Mouse (Mus musculus) right cerebral cortex, postnatal 10 days (tissue): ENCODE results near the gene Anks1b.

Experiments
- DNase-seq, 2 experiments: peaks; one replicate each; pipeline ENCODE4 v3.0.0; 2021; ENCODE audit warnings: low spot score in 2 of 2

Anks1b gene

DNA sequence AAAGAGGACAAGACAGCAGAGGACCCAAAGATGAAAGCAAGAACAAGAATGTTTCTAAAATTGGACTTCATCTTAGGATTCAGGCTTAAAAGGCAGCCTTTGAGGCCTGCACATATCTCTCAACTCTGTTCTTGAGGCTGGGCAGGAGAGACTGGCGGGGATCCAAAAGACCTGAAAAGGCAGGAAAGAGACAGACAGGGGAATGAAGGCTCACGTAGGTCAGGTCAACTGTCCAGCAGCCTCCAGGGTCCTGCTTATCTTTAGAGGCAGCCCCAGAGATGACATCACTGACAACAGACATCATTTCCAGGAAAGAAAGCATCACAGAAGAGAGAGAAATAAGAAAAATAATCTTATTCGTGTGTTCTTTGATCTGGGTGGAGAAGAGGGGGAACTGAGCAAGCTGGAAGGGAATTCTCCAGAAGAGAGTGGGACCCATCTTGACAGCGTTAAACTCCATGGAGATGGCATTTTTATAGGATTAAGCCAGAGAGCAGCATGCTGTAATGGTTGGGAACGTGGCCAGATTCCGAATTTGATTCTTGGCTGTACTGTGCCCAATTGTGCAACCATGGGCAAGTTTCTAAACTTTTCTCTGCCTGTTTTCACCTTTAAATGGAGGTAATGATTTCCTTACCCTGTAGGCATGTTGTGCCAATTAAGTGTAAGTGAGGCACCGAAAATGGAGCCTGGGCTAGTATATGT, 784.3 kb downstream of the Anks1b start:
- DNase-seq: peak; percentile 59 to 64

DNA sequence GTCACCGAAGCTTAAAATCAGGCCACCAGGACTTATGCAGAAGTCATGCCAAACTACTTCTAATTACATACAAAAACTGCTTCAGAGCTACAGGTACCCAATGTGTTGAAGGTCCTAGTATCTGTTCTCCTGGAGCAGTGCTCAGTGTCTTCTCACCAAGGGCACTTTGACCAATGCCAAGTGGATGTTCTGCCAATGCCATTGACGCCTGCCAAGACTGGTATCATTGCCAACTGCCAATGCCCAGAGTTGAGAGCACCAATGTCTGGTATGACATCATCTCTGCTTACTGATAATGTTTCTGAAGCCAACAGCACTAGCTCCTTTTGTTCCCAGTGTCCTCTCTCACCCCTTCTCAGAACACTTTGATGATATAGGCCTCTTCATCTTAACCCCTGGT, 793.4 kb downstream of the Anks1b start:
- DNase-seq: peak; percentile 58 to 61

DNA sequence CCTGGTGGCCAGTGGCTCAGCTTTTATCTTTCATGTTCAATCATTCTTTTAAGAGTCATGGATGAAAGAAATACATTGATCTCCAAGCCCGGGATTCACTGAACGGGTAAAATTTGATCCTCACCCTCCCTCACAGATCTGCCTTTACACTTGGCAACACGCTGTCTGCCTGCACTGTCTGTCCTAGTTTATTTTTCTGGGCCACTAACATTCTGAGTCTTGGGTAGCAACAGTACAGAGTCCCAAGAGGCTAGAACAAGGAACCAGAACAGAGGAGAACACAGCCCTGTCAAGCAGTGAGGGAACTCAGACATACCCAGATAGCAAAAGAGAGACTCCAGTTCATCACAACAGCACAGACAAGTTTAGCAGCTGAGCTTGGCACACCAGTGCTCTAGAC, 797.0 kb downstream of the Anks1b start:
- no peak for DNase-seq

DNA sequence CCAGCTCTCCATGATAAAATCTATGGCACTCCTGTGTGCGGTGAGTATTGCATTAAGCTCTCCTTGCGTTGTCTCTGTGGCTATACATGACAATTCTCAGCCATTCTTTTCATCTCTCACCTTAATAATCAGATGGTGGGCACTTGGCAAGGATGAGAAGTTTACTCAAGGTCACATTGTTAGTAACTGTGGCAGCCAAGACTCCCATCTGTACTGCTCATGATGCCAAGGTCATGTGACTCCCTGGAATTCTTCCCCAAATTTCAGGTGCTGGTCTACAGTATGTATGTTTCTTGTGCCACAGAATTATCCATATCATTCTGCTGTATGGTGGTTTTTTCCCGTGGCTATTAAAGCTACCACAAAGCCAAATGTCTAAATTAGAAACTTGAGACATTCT, 798.8 kb downstream of the Anks1b start:
- peak in 1 of 2 experiments; percentile 17 for DNase-seq

DNA sequence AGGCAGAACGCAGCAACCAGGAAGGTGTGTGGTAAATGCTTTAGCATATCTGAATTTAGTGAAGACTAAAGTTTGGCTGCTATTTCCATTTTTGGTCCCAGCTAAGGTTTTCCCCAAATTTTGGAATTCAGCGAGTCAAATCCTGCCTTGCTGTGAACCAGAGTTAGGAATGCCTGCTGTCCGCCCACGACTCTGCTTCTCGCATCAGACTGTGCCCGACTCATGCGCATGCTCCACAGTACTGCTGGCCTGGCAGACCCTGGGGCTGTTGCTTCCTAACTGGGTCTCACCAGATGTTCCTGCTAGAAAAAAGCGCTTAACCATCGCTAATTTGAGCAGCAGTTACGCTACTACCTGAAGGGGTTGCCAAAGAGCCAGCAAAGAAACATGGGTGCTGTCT, 801.1 kb downstream of the Anks1b start:
- peak; percentile 79 to 92 for DNase-seq

DNA sequence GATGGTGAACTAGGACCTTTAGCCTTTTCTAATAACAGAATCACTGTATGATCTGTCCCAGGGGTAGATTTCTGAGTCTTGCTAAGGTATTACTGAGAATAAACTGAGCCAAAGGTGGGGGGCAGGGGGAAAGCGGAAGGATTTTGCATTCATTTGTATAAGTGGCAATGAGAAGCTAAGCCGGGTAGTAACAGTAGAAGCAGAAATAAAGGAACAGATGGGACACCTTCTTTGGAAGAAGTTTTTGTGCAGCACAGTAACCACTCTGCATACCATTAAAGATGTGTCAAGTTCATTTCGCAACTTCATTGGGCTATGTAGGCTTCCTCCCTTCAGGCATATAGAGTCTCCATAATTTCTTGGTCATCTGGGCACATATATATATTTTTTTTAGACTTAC, 804.1 kb downstream of the Anks1b start:
- DNase-seq: peak in 1 of 2 experiments; percentile 44

DNA sequence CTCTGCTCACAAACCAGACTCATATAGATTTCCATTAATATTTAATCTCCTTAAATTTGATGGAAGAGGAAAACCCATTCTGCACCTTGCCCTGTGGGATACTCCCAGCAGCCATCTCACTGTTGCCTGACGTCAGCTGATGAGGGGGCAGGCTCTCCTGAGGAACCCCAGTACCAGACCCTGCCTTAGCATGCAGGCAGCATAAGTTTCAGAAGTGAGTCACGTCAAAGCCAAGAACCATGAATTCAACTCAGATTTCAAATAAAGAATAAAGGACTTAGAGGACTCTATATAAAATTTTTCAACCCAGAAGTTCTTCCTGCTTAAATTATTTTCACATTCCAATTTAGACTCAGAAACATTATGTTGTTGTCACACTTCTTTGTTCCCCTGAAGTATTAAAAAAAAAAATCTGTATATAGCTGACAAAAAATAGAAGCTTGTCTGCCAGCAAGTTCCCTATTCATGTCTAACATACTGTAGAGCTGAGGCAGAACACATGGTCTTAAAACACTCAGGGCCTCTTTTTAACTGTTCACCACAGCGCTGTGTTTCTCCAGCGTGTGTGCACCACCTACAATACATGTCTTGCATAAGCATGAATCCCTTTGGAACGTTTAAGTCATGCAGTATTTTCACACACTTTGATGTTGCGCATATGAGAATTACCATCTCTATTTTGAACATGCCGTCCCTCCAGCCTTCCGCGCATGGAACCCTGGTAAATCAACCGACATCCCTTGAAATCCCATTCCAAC, 806.6 kb downstream of the Anks1b start:
- DNase-seq: peak; percentile 46 to 82

DNA sequence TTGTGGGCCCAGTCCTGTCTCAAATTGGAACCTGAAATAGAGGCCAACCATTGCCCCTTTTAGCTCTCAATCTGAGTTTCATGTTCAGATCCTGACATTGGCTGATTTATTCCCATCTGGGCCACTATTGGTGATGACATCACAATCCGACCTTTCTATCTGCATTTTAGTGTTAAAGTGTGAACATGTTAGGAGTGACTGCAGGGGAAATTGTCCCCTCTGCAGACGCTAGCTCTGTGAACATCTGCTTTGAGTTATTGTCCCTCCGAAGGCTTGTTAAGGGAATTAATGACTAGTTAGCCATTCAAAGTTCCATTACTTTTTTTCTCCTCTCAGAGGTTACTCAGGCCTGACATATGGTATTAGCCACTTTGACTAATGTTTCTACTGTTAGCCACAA, 810.5 kb downstream of the Anks1b start:
- peak in 1 of 2 experiments; percentile 4 for DNase-seq

DNA sequence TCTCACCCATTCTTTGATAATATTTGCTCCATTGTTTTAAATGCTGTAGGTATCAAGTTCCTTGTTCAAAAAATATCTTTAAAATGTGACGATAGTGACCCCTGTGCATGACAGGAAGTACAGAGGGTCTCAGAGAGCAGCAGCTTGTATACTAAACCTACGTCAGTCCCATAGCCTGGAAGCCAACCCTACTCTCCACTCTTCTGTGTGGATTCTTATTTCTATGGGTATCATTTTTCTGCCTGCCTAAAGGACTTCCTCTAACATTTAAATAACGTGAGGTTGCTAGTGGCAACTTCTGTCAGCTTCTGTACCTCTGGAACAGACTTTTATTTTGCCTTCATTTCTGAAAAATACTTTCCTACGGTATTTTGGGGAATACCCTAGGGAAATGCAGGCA, 812.1 kb downstream of the Anks1b start:
- DNase-seq: peak in 1 of 2 experiments; percentile 2

DNA sequence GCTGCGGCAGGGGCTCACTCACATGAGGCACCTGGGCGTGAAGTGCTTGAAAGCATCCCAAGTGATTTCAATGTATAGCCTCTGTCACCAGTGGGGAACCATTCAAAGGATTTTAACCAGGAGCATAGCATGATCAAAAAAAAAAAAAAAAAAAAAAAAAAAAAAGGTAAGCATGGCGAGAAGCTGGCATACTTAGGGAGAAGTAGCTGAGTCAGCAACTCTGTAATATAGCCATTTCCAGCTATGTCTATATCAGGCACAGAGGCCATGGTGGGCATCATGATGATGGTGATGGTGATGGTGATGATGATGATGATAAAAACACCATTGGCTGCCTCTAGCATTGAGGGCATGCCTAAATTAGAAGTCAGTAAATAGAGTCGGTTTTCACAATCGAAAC, 814.8 kb downstream of the Anks1b start:
- peak in 1 of 2 experiments; percentile 2 for DNase-seq

DNA sequence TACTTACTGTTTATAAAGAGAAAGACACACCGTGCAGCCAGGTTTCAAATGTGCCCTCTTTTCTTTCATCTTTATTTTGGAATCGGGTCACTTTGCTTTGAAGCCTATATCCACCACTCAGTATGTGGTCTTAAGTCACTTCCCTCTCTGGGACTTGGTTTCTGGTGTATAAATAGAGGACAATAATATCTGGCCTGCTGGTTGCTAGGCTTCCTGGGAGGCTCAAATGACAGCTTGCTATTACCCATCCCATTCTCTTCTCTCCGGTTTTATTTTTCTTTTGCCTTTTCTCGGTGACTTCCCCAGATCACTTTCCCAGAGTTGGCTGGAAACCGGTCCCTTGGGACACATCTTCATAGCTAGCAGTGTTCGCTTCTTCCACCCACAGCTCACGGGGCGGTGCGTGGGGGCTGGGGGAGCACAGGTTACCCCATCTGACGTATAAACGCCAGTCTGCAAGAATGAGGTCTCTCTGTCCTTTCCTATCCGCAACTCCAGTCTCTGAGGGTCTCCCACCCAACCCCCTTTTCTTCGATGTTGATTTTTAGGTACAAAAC, 815.5 kb downstream of the Anks1b start:
- peak in 1 of 2 experiments; percentile 26 for DNase-seq

DNA sequence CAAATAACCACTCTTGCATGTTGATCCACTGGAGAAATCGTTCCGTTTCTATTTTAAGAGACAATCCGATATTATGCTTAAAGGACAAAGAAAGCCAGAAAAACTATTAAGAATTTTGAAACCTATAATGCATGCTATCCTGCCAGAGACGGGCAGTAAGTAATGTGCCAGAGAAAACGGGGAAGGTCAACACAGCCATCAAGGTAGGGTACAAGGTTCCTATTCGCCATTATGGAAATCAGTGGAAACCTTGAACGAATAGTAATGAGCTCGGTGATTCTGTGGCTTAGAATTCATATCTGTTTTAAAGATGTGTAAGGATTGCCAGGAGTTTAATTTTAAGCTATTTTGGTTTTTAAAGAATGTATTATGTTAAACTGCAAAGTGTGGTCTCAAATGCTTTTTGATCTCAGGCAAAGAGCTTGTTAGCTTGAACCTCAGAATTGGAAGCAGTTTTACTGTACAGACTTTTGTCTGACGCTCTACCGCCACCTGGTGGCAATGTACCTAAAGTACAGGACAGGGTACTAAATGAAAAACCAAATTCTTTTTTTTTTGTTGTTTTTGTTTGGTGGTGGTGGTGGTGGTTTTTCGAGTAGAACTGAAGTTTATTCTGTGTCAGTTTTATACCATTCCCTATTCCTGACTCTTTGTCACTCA, 816.7 kb downstream of the Anks1b start:
- DNase-seq: peak; percentile 79 to 86

DNA sequence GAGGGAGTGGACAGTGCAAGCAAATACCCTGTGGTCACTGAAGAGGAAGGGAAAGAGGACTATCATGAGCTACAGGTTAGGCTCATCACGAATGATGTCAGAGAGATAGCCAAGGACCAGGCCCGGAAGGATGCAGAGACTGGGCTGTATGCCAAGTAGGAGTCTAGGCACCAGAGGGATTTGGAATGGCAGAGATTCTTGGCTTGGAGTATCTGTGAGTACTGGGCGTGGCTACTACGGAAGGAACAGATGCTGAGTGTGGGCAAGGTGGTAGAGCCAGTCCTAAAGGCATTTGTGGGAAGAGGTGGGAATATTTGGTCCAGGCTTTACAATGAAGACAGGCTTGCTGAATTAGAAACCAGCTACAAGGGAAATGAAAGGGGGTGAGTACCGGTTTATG, 823.4 kb downstream of the Anks1b start:
- DNase-seq: no peak

DNA sequence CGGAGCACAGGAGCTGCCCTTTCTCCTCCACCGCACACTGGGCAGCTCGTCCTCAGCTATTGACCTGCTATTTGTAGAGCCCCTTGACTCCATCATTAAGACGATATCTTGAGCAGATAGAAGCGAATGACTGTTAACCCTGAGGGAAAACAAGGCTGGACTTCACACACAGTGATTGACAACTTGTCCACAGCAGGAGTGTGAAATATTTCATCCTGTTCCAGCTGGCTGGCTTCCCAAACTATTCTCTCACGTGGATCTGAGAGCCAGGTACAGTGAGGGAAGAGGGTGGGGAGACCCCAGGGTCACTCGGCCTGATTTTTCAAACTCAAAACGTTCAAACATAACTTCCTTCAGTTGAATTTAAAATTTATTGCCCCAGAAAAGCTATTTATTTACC, 824.1 kb downstream of the Anks1b start:
- no peak for DNase-seq

DNA sequence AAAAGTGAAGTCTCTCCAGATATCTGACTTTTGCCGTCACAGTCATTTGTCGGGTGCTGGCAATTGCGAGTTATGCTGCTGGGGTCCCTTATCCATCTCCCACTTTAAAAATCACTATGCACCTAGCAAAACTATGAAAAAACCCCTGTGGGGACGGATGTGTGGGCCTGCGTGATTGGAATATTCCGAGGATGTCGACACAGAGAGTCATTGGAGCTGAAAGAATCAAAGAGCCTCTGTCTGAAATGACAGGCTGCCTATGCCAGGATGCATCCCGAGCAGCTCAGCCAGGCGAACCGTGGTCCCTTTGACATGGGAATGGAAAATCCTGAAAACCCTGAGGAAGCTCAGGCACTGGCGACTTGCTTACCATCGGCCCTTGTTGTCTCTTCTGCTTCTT, 825.9 kb downstream of the Anks1b start:
- peak; percentile 49 to 62 for DNase-seq

DNA sequence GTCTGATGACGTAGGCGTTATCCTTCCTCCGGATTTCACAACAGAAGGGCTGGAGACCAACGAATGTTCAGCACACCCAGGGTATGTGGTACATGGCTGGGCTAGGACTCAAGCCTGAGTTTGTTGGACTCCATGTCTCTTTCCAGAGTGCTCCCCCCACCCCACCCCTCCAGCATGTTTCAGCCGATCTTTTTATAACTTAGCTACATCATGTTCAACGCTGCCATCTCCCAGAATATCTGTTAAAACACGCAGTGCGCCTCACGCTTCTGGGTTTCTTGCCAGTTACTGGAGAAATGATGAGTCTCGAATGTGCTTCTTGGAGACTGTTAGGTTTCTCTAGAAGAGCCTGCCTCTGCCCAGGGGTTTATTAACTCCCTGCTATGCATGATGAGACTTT, 831.3 kb downstream of the Anks1b start:
- DNase-seq: peak; percentile 82 to 88

DNA sequence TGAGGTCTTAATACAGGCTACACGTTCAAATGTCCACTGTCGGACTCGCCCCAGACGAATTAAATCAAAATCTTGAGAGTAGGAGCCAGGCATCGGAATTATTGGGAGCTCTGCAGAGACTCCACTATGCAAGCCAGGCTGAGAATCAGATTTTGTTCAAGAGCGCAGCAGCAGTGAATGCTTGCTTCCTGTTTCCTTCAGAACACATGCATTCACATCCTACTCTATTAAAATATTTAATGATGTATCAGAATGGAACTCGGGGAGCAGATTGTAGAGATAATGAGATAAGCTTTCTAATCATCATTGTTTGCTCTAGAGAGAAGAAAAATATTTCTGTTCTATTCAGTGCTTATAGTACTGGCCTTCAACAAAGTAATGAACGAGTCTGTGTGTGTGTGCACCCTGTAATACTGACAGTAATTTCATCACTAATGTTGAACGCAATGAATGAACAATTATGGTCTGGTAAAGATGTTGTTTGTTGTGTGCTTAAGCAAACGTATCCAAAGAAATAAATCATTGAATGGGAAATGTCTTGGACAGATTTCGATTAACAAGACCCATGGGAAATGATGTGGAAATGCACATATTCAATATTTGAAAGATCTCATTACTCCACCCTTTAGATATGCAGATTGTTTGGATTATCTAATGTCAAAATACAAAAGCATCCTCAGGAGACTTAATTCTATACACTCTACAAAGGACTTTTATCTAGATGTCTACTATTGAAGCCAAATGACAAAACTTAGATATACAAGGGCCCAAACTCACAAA, 835.7 kb downstream of the Anks1b start:
- no peak for DNase-seq

DNA sequence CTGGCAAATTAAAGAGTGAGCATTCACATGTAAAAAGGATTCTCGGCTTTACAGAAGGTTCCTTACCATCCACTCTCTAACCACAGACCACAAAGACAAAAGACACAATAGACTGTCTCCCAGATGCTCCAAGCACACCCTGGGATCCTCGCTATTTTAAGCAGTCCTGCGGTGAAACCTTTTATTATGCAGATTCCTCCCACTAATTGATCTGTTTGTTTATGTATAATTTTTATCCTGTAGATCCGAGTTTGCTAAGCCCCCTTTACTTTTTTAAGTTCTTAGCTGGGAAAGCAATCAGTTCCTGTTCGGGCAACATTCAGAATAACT, 836.3 kb downstream of the Anks1b start:
- DNase-seq: no peak

DNA sequence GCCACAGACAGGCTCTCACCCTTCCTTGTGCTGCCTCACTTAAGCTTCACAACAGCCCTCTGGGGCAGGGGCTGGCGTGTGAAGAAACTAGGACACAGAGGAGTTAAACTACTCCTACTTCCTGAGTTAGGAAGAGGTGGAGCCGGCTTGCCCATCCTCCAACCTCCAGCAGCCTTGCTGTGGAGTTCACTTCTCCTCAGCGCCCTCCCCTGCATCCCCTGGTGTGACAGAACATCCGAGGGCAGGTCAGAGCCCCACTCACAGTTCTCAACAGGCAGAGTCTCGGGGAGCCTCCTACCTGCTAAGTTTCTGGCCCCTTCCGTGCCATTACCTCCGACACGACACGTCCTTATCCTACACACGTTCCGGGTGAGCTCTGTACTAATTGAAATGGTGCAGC, 844.7 kb downstream of the Anks1b start:
- no peak for DNase-seq

DNA sequence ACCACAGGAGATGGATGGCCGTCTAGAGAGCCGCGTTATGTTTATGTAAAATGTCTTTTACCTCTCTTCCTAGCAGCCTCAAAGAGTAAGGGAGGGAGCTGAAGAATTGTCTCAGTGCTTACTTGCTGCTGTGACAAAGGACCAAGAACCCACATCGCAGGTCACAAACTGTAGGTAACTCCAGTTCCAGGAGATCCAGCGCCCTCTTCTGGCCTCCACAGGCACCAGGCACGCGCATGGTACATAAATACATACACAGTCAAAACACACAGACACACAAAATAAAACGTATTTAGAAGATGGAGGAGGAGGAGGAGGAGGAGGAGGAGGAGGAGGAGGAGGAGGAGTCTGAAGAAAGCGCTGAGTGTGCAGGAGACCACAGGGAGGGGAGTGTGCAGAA, 845.4 kb downstream of the Anks1b start:
- no peak for DNase-seq

DNA sequence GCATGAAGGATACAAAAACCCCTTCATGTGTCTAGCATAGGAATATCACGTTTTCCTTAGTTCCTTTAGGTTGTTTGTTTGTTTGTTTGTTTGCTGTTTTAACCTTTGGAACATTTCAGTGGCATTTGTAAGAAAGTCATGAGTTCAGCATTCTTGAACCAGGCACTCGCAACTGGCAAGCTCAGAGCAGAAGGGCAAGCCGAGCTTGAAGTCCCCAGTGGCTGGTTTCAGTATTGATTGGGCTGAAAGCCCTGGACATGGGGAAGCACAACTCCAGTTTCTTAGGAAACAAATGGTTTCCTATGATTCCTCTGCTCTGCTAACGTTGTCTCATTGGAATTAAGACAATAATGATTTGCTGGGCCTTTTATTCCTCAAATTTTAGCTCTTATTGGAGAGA, 846.7 kb downstream of the Anks1b start:
- DNase-seq: no peak

DNA sequence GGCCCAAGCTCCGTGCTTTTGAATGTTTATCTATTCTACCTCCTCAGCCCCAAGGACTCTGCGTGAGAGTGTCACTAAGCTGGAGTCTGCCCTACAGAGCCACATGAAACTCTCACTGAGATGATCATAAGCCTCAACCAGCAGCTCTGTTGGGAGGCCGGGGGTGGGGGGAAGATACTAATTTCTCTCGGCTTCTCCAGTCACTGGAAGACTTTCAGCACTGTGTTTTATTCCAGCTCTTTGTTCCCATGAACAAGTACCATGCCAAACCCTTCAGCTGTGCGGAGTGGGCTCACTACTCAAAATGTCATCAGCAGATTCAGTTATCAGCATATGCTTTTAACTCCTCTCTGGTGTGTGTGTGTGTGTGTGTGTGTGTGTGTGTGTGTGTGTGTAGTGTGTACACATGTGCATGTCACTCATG, 849.8 kb downstream of the Anks1b start:
- peak; percentile 66 to 68 for DNase-seq
